Mouse (Mus musculus): ENCODE measurements around the gene Fam102a. TPM values are rescaled to one million over a fixed set of nuclear protein-coding genes. Genes with fewer than 3 reads are reported as not detected.
"Not testable (repeated sequence)": the region's sequence is repeated elsewhere in the genome, so short reads cannot be mapped to it uniquely, and the experiment has no call there.

The Fam102a gene
- 1 to 10 TPM; 1.8 to 3.1 TPM for total RNA-seq (2021)
- long read RNA-seq, experiment 1, full-length matches to known transcripts, result 3 of 4 reads
- long read RNA-seq, experiment 1, partial matches to known transcripts, result 1 of 4 reads
- long read RNA-seq, experiment 1, other reads (novel, unspliced or antisense), result 0 of 4 reads
- long read RNA-seq, experiment 2, full-length matches to known transcripts, result 1 of 4 reads
- long read RNA-seq, experiment 2, partial matches to known transcripts, result 3 of 4 reads
- long read RNA-seq, experiment 2, other reads (novel, unspliced or antisense), result 0 of 4 reads

GRCm38 (mm10) chr2:32534733-32535471, at the start of gene Fam102a:
Fam102a (plus strand) TSS chr2:32535332.
- DNase-seq, result peak; percentile 100
- intact Hi-C loops (cut with DNase I), result loop anchor here (2.0 kb wide), 1 partner anchor 32 kb away; no protein-coding TSS in a partner anchor
- H3K4me3 ChIP-seq, result peak within 1 kb of the TSS; percentile 74
- no peak for TF ChIP-seq CTCF (IDR thresholded peaks at IDR 0.05)
- H3K27ac ChIP-seq, result peak within 1 kb of the TSS; percentile 93

GRCm38 (mm10) chr2:32485751-32486150, 49.4 kb upstream of the Fam102a start:
- no peak for TF ChIP-seq CTCF (IDR thresholded peaks at IDR 0.05)
- Histone ChIP-seq H3K4me3 (no peak overlapping the region), H3K27ac (no peak overlapping the region)
- DNase-seq, result no peak
- intact Hi-C loops (cut with DNase I), result loop anchor here (2.0 to 5.0 kb wide), 2 partner anchors 25 to 133 kb away; partner anchors contain the start of genes Ciz1 and Dnm1

- Histone ChIP-seq H3K27ac (no peak overlapping the region), H3K4me3 (no peak overlapping the region)
- intact Hi-C loops (cut with DNase I), result loop anchor here (2.0 to 5.0 kb wide), 2 partner anchors 25 to 134 kb away; partner anchors contain the start of genes Ciz1 and Dnm1
- TF ChIP-seq CTCF (IDR thresholded peaks at IDR 0.05), result no peak
- no peak for DNase-seq
Measured at GRCm38 (mm10) chr2:32486155-32486554, 49.0 kb upstream of the Fam102a start.

GRCm38 (mm10) chr2:32487124-32487623, 48.0 kb upstream of the Fam102a start:
- DNase-seq, result peak; percentile 93
- no peak overlapping the region for H3K4me3 ChIP-seq
- intact Hi-C loops (cut with DNase I), result loop anchor here (1.0 to 5.0 kb wide), 3 partner anchors 26 to 135 kb away; partner anchors contain the start of genes Ciz1 and Dnm1
- peak; percentile 85 for TF ChIP-seq CTCF (IDR thresholded peaks at IDR 0.05)
- H3K27ac ChIP-seq, result no peak overlapping the region

DNA sequence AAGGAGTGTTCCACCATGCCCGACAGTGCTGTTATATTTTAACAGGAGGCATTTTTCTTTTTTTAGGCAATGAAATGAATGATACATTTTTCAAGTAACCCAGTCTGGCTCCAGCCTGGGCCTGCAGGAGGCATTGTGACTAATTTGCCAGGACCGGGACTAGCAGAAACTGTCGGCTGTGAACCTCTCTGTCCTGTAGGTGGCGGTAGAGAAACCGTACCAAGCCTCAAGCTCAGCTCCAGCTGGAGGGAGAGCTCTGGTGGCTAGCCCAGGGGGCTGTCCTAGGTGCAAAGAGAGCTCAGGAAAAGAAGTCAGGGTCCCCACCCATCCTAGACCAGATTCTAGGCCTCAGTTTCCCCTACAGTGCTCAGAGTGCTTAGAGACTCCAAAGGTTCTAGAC, 46.5 kb upstream of the Fam102a start:
- intact Hi-C loops (cut with DNase I), result loop anchor here (1.0 to 5.0 kb wide), 2 partner anchors 79 to 136 kb away; partner anchors contain the start of genes Ciz1 and Dnm1
- Histone ChIP-seq H3K27ac (no peak overlapping the region), H3K4me3 (no peak overlapping the region)
- peak; percentile 84 for DNase-seq
- peak; percentile 94 for TF ChIP-seq CTCF (IDR thresholded peaks at IDR 0.05)

DNA sequence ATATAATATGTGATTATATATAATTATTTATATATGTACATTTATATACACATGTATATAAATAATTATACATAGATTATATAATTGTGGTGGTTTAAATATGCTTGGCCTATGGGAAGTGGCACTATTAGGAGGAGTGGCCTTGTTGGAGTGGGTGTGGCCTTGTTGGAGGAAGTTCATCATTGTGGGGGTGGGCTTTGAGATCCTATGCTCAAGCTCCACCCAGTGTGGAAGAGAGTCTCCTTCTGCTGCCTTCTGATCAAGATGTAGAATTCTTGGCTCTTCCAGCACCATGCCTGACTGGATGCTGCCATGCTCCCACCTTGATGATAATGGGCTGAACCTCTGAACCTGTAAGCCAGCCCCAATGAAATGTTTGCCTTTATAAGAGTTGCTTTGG, 44.4 kb upstream of the Fam102a start:
- intact Hi-C loops (cut with DNase I); DNase-seq; H3K4me3 ChIP-seq; H3K27ac ChIP-seq: not testable (repeated sequence)

- Histone ChIP-seq H3K4me3 (no peak overlapping the region), H3K27ac (no peak overlapping the region)
- no peak for DNase-seq
- intact Hi-C loops (cut with DNase I), result no loop called here
- TF ChIP-seq CTCF (IDR thresholded peaks at IDR 0.05), result no peak
Measured at GRCm38 (mm10) chr2:32492661-32493060, 42.5 kb upstream of the Fam102a start.

DNA sequence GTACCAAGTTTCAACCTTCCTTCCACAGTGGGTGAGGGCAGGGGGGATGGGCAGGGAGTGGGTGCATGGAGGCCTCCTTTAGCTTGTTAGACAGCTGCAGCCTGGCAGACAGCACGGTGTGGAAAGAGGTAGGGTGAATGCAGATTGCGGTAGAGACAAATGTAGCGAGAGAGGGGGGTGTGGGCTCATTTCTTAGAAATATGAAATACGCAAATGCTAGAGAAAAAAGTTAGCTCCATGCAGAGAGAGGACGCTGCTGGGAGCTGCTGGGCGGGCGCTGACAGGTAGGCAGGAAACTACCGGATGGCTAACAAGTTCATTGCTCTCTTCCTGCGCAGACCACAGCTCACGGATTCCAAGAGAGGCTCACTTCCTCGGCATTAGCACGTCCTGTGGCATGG, 41.8 kb upstream of the Fam102a start:
- Histone ChIP-seq H3K4me3 (no peak overlapping the region), H3K27ac (no peak overlapping the region)
- intact Hi-C loops (cut with DNase I), result no loop called here
- TF ChIP-seq CTCF (IDR thresholded peaks at IDR 0.05), result no peak
- no peak for DNase-seq

- TF ChIP-seq CTCF (IDR thresholded peaks at IDR 0.05), result no peak
- H3K4me3 ChIP-seq, result no peak overlapping the region
- intact Hi-C loops (cut with DNase I), result no loop called here
- peak overlapping the region; percentile 62 for H3K27ac ChIP-seq
- no peak for DNase-seq
Measured at GRCm38 (mm10) chr2:32494522-32494921, 40.6 kb upstream of the Fam102a start.

GRCm38 (mm10) chr2:32495185-32495726, 39.9 kb upstream of the Fam102a start:
- peak overlapping the region; percentile 30 for H3K4me3 ChIP-seq
- no peak for TF ChIP-seq CTCF (IDR thresholded peaks at IDR 0.05)
- DNase-seq, result no peak
- intact Hi-C loops (cut with DNase I), result no loop called here
- H3K27ac ChIP-seq, result peak overlapping the region; percentile 62

DNA sequence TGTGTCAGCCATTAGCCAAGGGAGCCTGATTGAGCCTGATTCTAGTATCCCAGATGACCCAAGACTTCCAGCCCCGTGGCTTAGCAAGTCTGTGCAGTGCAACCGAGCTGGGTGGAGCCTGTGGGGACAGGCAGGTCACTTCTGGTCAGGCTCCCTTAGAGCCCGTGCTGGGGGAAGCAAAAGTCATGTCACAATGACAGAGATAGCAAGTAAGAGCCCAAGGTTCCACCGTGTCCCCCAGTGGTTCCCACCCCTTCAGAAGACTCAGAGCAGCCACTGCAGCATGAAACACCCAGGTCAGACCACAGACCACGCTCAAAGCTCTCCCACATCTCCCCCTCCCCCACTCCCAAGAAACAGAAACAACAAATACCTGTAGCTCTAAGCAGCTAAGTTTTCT, 38.9 kb upstream of the Fam102a start:
- no peak for TF ChIP-seq CTCF (IDR thresholded peaks at IDR 0.05)
- intact Hi-C loops (cut with DNase I), result no loop called here
- no peak for DNase-seq
- Histone ChIP-seq H3K27ac (no peak overlapping the region), H3K4me3 (no peak overlapping the region)

DNA sequence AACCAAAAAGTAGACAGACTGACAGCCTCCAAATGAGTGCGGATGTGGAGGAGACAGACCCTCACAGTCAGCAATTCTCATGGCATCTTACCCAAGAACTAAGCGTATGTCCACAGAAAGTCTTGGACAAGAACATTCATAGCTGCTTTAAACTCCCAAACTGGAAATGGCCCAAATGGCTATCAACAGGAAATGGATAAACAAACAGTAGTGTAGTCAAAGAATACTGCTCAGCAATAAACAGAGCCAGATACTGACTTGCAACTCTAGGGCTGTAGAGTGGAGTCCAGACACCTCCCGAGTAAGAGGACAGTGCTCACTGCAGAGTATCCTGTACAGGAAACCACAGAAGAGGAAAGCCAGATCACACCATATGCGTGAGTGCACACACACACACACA, 35.8 kb upstream of the Fam102a start:
- TF ChIP-seq CTCF (IDR thresholded peaks at IDR 0.05), result no peak
- Histone ChIP-seq H3K4me3 (no peak overlapping the region), H3K27ac (no peak overlapping the region)
- no peak for DNase-seq
- intact Hi-C loops (cut with DNase I), result no loop called here

DNA sequence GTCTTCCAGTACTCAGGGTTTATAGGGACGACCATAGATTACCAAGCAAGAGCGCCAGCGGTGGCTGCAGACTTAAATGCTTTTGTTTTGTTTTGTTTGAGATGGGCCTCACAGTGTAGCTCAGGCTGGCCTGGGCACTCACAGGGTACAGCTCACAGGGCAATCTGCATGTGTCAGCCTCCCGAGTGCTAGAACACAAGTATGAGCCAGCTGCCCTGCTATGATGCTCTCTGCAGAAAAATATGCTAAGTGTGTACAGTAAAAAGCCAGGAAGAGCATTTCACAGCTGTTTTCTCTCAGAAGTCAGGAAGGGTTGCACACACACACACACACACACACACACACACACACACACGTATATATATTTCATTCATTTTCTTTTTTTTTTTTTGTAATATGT, 34.7 kb upstream of the Fam102a start:
- no peak overlapping the region for H3K4me3 ChIP-seq
- DNase-seq, result no peak

More for the DNA sequence above, 34.7 kb upstream of the Fam102a start:
- intact Hi-C loops (cut with DNase I), result no loop called here
- TF ChIP-seq CTCF (IDR thresholded peaks at IDR 0.05), result no peak
- no peak overlapping the region for H3K27ac ChIP-seq
